Comparison of ENCODE assay signal across 11 mouse cellular contexts in the genomic region with DNA sequence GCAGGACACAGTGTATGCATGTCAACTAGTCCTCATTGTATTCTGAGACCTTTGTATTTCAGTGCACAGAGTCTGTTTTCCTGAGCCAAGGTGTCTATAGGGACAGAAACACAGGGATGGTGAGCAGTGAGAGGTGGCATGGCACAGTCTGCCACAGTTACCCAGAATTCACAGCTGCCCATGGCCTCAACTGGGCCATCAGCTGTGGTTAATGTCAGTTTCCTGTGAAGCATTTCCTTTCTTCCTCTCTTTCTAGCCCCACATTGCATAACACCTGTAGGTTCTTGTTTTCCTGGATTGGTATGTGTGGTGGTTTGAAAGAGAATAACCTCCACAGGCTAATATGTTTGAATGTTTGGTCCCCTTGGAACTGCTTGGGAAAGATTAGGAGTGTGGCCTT. TPM values are rescaled to one million over a fixed set of nuclear protein-coding genes. Genes with fewer than 3 reads are reported as not detected.
DNase-seq lines count a peak whose midpoint lies in the region; ATAC-seq and TF ChIP-seq lines count a peak whose summit lies in the region.
"Had no signal": no experiment of that assay in that cellular context is flagged by ENCODE, and none has a peak within 500 bp of the region (broad histone marks: within the 10 kb centered on the region; RNA-seq: fewer than 3 reads in every experiment).

No protein-coding gene starts in this region.

- no peak for ATAC-seq in heart, embryonic 16.5 days (replicated peaks; ENCODE audit: extremely low read depth, insufficient read depth, low FRiP score)
- peak; percentile 45; the same call in 1 of the 2 replicates for ATAC-seq in forebrain, embryonic 11.5 days (replicated peaks; ENCODE audit: low FRiP score)
- no peak for ATAC-seq in intestine, postnatal 0 days
- ATAC-seq in midbrain, embryonic 16.5 days = peak; percentile 30

- no peaks in the 10 kb centered on the region for H3K9me3 ChIP-seq in heart, embryonic 16.5 days (replicated peaks; ENCODE audit: control insufficient read depth, low read length)
- H3K9me3 ChIP-seq in forebrain, embryonic 11.5 days (ENCODE audit: control insufficient read depth, low read length) = no peaks in the 10 kb centered on the region
- no peaks in the 10 kb centered on the region for H3K9me3 ChIP-seq in intestine, postnatal 0 days (ENCODE audit: control insufficient read depth)
- no peaks in the 10 kb centered on the region for H3K9me3 ChIP-seq in midbrain, embryonic 16.5 days (replicated peaks; ENCODE audit: control insufficient read depth, low read length, poor library complexity, severe bottlenecking)

- no peaks in the 10 kb centered on the region for H3K27me3 ChIP-seq in heart, embryonic 16.5 days (ENCODE audit: control insufficient read depth, insufficient read depth, low read length)
- no peaks in the 10 kb centered on the region for H3K27me3 ChIP-seq in forebrain, embryonic 11.5 days (ENCODE audit: control insufficient read depth, insufficient read depth, low read length)
- no peaks in the 10 kb centered on the region for H3K27me3 ChIP-seq in intestine, postnatal 0 days (replicated peaks; ENCODE audit: control insufficient read depth, insufficient read depth, low read length)
- no peaks in the 10 kb centered on the region for H3K27me3 ChIP-seq in midbrain, embryonic 16.5 days (ENCODE audit: control insufficient read depth, insufficient read depth, low read depth, low read length)

- H3K36me3 ChIP-seq in heart, embryonic 16.5 days (ENCODE audit: control insufficient read depth, insufficient read depth) = no peaks in the 10 kb centered on the region
- no peaks in the 10 kb centered on the region for H3K36me3 ChIP-seq in forebrain, embryonic 11.5 days (ENCODE audit: control insufficient read depth, insufficient read depth, low read length)
- H3K36me3 ChIP-seq in intestine, postnatal 0 days (ENCODE audit: control insufficient read depth, insufficient read depth) = no peaks in the 10 kb centered on the region
- no peaks in the 10 kb centered on the region for H3K36me3 ChIP-seq in midbrain, embryonic 16.5 days (ENCODE audit: control insufficient read depth, insufficient read depth, low read length)

- peak overlapping the region; percentile 67; the same call in 1 of the 2 replicates for H3K4me2 ChIP-seq in heart, embryonic 16.5 days (ENCODE audit: low read depth, low read length)
- peak overlapping the region; percentile 57; the same call in 1 of the 2 replicates for H3K4me2 ChIP-seq in forebrain, embryonic 11.5 days (ENCODE audit: low read depth, low read length, severe bottlenecking)
- peak overlapping the region; percentile 58; the same call in 1 of the 2 replicates for H3K4me2 ChIP-seq in intestine, postnatal 0 days (replicated peaks; ENCODE audit: low read depth)
- H3K4me2 ChIP-seq in midbrain, embryonic 16.5 days (ENCODE audit: low read length) = peak overlapping the region; percentile 77

- no peak overlapping the region; the same call in 1 of the 2 replicates for H3K4me3 ChIP-seq in heart, embryonic 16.5 days (ENCODE audit: low read length)
- peak overlapping the region; percentile 28 for H3K4me3 ChIP-seq in forebrain, embryonic 11.5 days (ENCODE audit: low read depth, low read length)
- no peak overlapping the region for H3K4me3 ChIP-seq in intestine, postnatal 0 days (ENCODE audit: low read depth, low read length)
- no peak overlapping the region for H3K4me3 ChIP-seq in midbrain, embryonic 16.5 days (ENCODE audit: low read depth, low read length)

- TF ChIP-seq CTCF in intestine, postnatal 0 days (IDR thresholded peaks at IDR 0.05; ENCODE audit: low read depth) = no peak

- DNase-seq in heart, adult 8-10 months (ENCODE audit: low spot score) = no peak
- DNase-seq in forebrain, embryonic 11.5 days (ENCODE audit: low spot score) = no peak
- no peak for DNase-seq in urinary bladder, adult 2 months (ENCODE audit: low spot score)
- no peak for DNase-seq in retina, postnatal 1 day
- no peak for DNase-seq in left cerebral cortex, adult 11 months (ENCODE audit: low spot score)
- DNase-seq: cerebellum, postnatal 25 days; heart, postnatal 4 days had no signal

- H3K9ac ChIP-seq in heart, embryonic 16.5 days (ENCODE audit: low read length) = no peak overlapping the region
- no peak overlapping the region for H3K9ac ChIP-seq in forebrain, embryonic 11.5 days (ENCODE audit: low read length)
- no peak overlapping the region for H3K9ac ChIP-seq in intestine, postnatal 0 days (ENCODE audit: low read depth, low read length)
- no peak overlapping the region for H3K9ac ChIP-seq in midbrain, embryonic 16.5 days (ENCODE audit: low read depth, low read length)

- H3K27ac ChIP-seq in heart, embryonic 16.5 days (ENCODE audit: low read length) = no peak overlapping the region
- H3K27ac ChIP-seq in forebrain, embryonic 11.5 days (ENCODE audit: low read depth, low read length) = no peak overlapping the region
- H3K27ac ChIP-seq in intestine, postnatal 0 days (ENCODE audit: low read depth, low read length) = no peak overlapping the region
- H3K27ac ChIP-seq in midbrain, embryonic 16.5 days (ENCODE audit: low read length) = no peak overlapping the region

- H3K4me1 ChIP-seq in heart, embryonic 16.5 days (ENCODE audit: control insufficient read depth, insufficient read depth, low read length) = no peaks in the 10 kb centered on the region
- no peaks in the 10 kb centered on the region for H3K4me1 ChIP-seq in forebrain, embryonic 11.5 days (replicated peaks; ENCODE audit: control insufficient read depth, insufficient read depth, low read length)
- H3K4me1 ChIP-seq in intestine, postnatal 0 days (replicated peaks; ENCODE audit: control insufficient read depth, insufficient read depth, low read length) = no peaks in the 10 kb centered on the region
- no peaks in the 10 kb centered on the region; the same call in 1 of the 2 replicates for H3K4me1 ChIP-seq in midbrain, embryonic 16.5 days (ENCODE audit: control insufficient read depth, insufficient read depth, low read length)

RNA-seq across cellular contexts. Expression of gene Cyp4a12a, which starts 18.5 kb away (rescaled TPM):
- not detected in 2 replicates for polyA plus RNA-seq in heart, embryonic 16.5 days (2015; fragmentation: Nextera tagmentation; extraction: Ambion mirVana)
- not detected for total RNA-seq in heart, adult 8-10 months (2022)
- polyA plus RNA-seq in forebrain, embryonic 11.5 days (2014; fragmentation: Nextera tagmentation; extraction: Ambion mirVana) = not detected in 2 replicates
- 0.52 and 0.58 TPM in 2 replicates for polyA plus RNA-seq in intestine, postnatal 0 days (2015; fragmentation: Nextera tagmentation; extraction: Ambion mirVana)
- polyA plus RNA-seq in midbrain, embryonic 16.5 days (2015; fragmentation: Nextera tagmentation; extraction: Ambion mirVana) = not detected in 2 replicates
- not detected in 2 replicates for polyA plus RNA-seq in urinary bladder, adult 2 months (2012; rRNA removed)
- total RNA-seq: adrenal gland, adult 18-20 months; heart, postnatal 4 days had no signal

RNA-seq across cellular contexts. Expression of gene Cyp4a29, which starts 38.5 kb away (rescaled TPM):
- not detected in 2 replicates for polyA plus RNA-seq in heart, embryonic 16.5 days (2015; fragmentation: Nextera tagmentation; extraction: Ambion mirVana)
- total RNA-seq in heart, adult 8-10 months (2022) = not detected
- not detected in 2 replicates for polyA plus RNA-seq in forebrain, embryonic 11.5 days (2014; fragmentation: Nextera tagmentation; extraction: Ambion mirVana)
- polyA plus RNA-seq in intestine, postnatal 0 days (2015; fragmentation: Nextera tagmentation; extraction: Ambion mirVana) = not detected in 2 replicates
- polyA plus RNA-seq in midbrain, embryonic 16.5 days (2015; fragmentation: Nextera tagmentation; extraction: Ambion mirVana) = not detected in 2 replicates
- not detected in 2 replicates for polyA plus RNA-seq in urinary bladder, adult 2 months (2012; rRNA removed)
- total RNA-seq: adrenal gland, adult 18-20 months; heart, postnatal 4 days had no signal

Comparison
In these comparisons a context has a peak if more than half of its experiments do, and no peak if none do; other contexts are left out.
1. ATAC-seq: peak in forebrain, embryonic 11.5 days (single experiment) and midbrain, embryonic 16.5 days (single experiment); none in heart, embryonic 16.5 days (single experiment) and intestine, postnatal 0 days (single experiment).
2. Peak in every context shown above with its lines, with median percentiles within 50 percentile points of each other: H3K4me2 ChIP-seq.